Mouse (Mus musculus) kidney, adult 2 months (tissue): Measurements from ENCODE around the gene Gm11214. TPM values are rescaled to one million over a fixed set of nuclear protein-coding genes. Genes with fewer than 3 reads are reported as not detected.

ENCODE experiments used
- DNase-seq: peaks from one replicate; pipeline ENCODE4 v3.0.0; 2021
- H3K27ac ChIP-seq: fragments of 200-500 bp; 2 replicates; pipeline ENCODE4 v1.5.1; 2012; ENCODE audit warnings: low read depth, low read length, control low read depth, inconsistent platforms; ENCODE audit not compliant: insufficient read depth
- H3K27me3 ChIP-seq: fragments of 200-500 bp; replicated peaks from 2 replicates; pipeline ENCODE4 v1.6.1; 2012; ENCODE audit warnings: mild to moderate bottlenecking, moderate library complexity, low read length, inconsistent platforms; ENCODE audit not compliant: control insufficient read depth, insufficient read depth
- H3K36me3 ChIP-seq: fragments of 200-500 bp; 2 replicates; pipeline ENCODE4 v1.6.1; 2012; ENCODE audit warnings: mild to moderate bottlenecking, moderate library complexity, low read length, inconsistent platforms; ENCODE audit not compliant: control insufficient read depth, insufficient read depth
- H3K4me1 ChIP-seq: fragments of 200-500 bp; 2 replicates; pipeline ENCODE4 v1.6.1; 2011; ENCODE audit warnings: low read length; ENCODE audit not compliant: control insufficient read depth, insufficient read depth
- H3K4me3 ChIP-seq: fragments of 200-500 bp; 2 replicates; pipeline ENCODE4 v1.5.1; 2011; ENCODE audit warnings: mild to moderate bottlenecking, low read depth, low read length, control low read depth; ENCODE audit not compliant: insufficient read depth
- CTCF ChIP-seq: fragments of 200-500 bp; conservative IDR thresholded peaks from 2 replicates; pipeline ENCODE4 v1.5.1; 2011; ENCODE audit warnings: low read depth, mild to moderate bottlenecking, control low read depth, low read length, moderate library complexity, mixed read lengths; ENCODE audit not compliant: insufficient read depth, insufficient read length
- POLR2A ChIP-seq: fragments of 200-500 bp; IDR thresholded peaks from one replicate; pipeline ENCODE4 v1.6.1; 2011; ENCODE audit warnings: low read depth, low read length, control low read depth
- WGBS: fragments of 180-500 bp; shearing (Covaris S2); methylation state at CpG from one replicate; pipeline ENCODE4 v1.1.7; 2018; 5-methylcytosine and 5-hydroxymethylcytosine counted together
- polyA plus RNA-seq: library from polyadenylated mRNA; depleted of rRNA; stranded (reverse); fragments of >200 nt; gene quantifications from 2 replicates; pipeline ENCODE4 v1.2.3, GENCODE M21; 2012

Gene Gm11214
- polyA plus RNA-seq, 1 experiment, result not detected

GRCm38 (mm10) chr4:63699749-63700148, 36.6 kb upstream of the Gm11214 start:
- H3K4me3 ChIP-seq, result no peak overlapping the region
- H3K4me1 ChIP-seq, result no peaks in the 10 kb centered on the region
- WGBS, result 50% methylated on average over 3 of the region's 3 CpGs
- DNase-seq, result no peak
- H3K27me3 ChIP-seq, result no peaks in the 10 kb centered on the region; the same call in 1 of the 2 replicates
- H3K27ac ChIP-seq, result no peak overlapping the region
- TF ChIP-seq POLR2A, result no peak
- TF ChIP-seq CTCF, result no peak
- no peaks in the 10 kb centered on the region for H3K36me3 ChIP-seq

GRCm38 (mm10) chr4:63696921-63697320, 33.7 kb upstream of the Gm11214 start:
- WGBS, result 83% methylated on average over 4 of the region's 4 CpGs
- DNase-seq, result peak; percentile 12
- Histone ChIP-seq H3K4me1 (no peaks in the 10 kb centered on the region), H3K27ac (no peak overlapping the region), H3K36me3 (no peaks in the 10 kb centered on the region), H3K4me3 (no peak overlapping the region), H3K27me3 (no peaks in the 10 kb centered on the region; the same call in 1 of the 2 replicates)
- TF ChIP-seq POLR2A, result no peak

GRCm38 (mm10) chr4:63692351-63692750, 29.2 kb upstream of the Gm11214 start:
- Histone ChIP-seq H3K36me3 (no peaks in the 10 kb centered on the region), H3K4me3 (no peak overlapping the region), H3K27me3 (no peaks in the 10 kb centered on the region; the same call in 1 of the 2 replicates), H3K27ac (no peak overlapping the region), H3K4me1 (no peaks in the 10 kb centered on the region)
- no peak for DNase-seq
- TF ChIP-seq POLR2A (no peak), CTCF (no peak)

- H3K27ac ChIP-seq, result no peak overlapping the region
- 65% methylated on average over 8 of the region's 8 CpGs for WGBS
- no peaks in the 10 kb centered on the region for H3K36me3 ChIP-seq
- no peaks in the 10 kb centered on the region for H3K27me3 ChIP-seq
- TF ChIP-seq CTCF, result no peak
- no peak for TF ChIP-seq POLR2A
- no peak overlapping the region for H3K4me3 ChIP-seq
- DNase-seq, result no peak
- H3K4me1 ChIP-seq, result no peaks in the 10 kb centered on the region
Measured at GRCm38 (mm10) chr4:63687429-63687828, 24.2 kb upstream of the Gm11214 start.

DNA sequence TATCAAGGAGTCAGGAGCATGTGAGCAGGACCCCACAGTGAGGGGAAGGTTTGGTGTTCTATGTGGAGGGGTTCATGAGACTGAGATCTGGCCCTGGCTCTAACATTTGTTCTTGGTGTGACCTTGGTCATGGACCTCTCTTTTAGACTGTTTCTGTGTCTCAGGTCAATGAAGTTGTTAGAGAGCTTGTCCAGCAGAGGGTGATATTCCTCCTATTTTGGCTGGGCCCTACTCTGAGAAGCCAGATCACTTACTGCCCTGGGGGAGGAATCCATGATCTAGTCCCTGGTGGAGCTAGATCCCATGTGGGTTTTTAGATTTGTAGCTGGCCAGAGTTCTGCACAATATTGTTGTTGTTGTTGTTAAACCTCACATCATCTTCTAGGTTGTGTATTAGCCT, 23.0 kb upstream of the Gm11214 start:
- H3K27me3 ChIP-seq, result no peaks in the 10 kb centered on the region
- no peaks in the 10 kb centered on the region for H3K36me3 ChIP-seq
- no peak for TF ChIP-seq POLR2A
- peak; percentile 66 for TF ChIP-seq CTCF
- no peaks in the 10 kb centered on the region for H3K4me1 ChIP-seq
- peak; percentile 75 for DNase-seq
- H3K4me3 ChIP-seq, result no peak overlapping the region
- H3K27ac ChIP-seq, result no peak overlapping the region

DNA sequence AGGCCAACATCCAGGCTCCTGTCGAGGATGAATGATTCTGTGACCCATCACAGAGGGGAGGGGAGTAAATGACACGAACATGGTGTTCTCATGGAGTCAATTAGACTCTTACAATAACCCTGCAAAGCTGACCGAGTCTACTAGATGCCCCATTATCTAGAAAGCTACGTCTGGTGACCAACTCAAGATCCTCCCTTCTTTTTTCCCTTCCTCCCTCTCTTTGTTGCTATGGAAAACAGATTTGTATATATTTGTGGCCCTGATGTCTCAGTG, 22.0 kb upstream of the Gm11214 start:
- H3K4me1 ChIP-seq, result no peaks in the 10 kb centered on the region
- 36% methylated on average over 4 of the region's 4 CpGs for WGBS
- H3K27ac ChIP-seq, result no peak overlapping the region
- no peaks in the 10 kb centered on the region for H3K36me3 ChIP-seq
- H3K27me3 ChIP-seq, result no peaks in the 10 kb centered on the region
- H3K4me3 ChIP-seq, result no peak overlapping the region
- no peak for DNase-seq
- TF ChIP-seq POLR2A, result no peak
- TF ChIP-seq CTCF, result no peak

- TF ChIP-seq POLR2A, result no peak
- no peak for TF ChIP-seq CTCF
- no peaks in the 10 kb centered on the region for H3K27me3 ChIP-seq
- no peak for DNase-seq
- H3K4me1 ChIP-seq, result no peaks in the 10 kb centered on the region
- WGBS, result 74% methylated on average over 10 of the region's 10 CpGs
- no peak overlapping the region for H3K4me3 ChIP-seq
- no peak overlapping the region for H3K27ac ChIP-seq
- no peaks in the 10 kb centered on the region for H3K36me3 ChIP-seq
Measured at GRCm38 (mm10) chr4:63684412-63685252, 21.5 kb upstream of the Gm11214 start.
